Mouse (Mus musculus) cerebral cortex, adult 2 months (tissue): ENCODE measurements around the gene AV320801.

ENCODE experiments used
- WGBS: fragments of 180-500 bp; shearing (Covaris S2); methylation state at CpG from one replicate; pipeline ENCODE4 v1.1.7; 2018; 5-methylcytosine and 5-hydroxymethylcytosine counted together

Gene AV320801

GRCm38 (mm10) chrX:135494288-135494687 lies at the start of gene AV320801:
Gene AV320801, plus strand, starts transcription at chrX:135494588.
- WGBS, result 94% methylated on average over 7 of the region's 14 CpGs

GRCm38 (mm10) chrX:135464160-135464559 lies 30.2 kb upstream of the AV320801 start:
- no CpG with 5 or more reads among the region's 3 CpGs for WGBS

DNA sequence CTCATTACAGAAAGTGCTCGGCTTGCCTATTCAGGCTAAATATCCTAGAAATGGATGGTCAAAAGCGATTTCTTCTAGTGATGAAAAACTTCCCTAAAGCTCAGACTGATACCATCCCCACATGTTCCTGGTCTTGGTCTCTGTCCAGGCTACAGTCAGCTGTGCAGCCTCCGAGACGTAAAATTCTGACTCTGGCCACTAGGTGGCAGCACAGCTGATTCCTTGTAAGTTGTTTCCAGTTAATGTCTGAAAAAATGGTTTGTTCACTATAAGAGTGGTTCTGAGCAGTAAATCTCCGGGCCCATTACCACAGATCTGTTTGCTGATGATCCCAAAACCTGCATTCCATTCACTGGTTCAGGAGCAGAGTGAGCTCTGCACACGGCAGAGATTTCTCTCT lies 12.5 kb upstream of the AV320801 start:
- WGBS, result no CpG with 5 or more reads among the region's 6 CpGs

DNA sequence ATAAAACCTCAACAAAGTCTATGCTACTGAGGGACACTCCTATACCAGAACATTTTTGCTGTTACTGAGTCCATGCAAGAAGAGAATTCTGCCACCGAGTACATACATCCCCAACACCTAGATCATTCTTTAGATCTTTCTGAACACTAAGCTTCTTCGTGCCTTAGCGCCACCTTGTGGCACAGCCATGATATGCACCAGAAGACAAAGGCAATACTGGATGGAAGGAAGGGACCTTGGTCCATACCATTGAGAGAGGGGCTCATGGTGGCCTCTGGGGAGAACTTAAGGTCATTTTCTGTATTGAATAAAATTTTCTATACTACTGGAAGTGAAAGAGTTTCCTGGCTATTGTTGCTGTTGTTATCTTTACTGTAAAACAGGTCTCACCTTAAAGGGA lies 11.2 kb upstream of the AV320801 start:
- no CpG with 5 or more reads among the region's 3 CpGs for WGBS
